Mouse (Mus musculus): ENCODE measurements around the gene Arid4a.

GRCm38 (mm10) chr12:71017242-71017571 lies 1.4 kb downstream of the Arid4a start:
- TF ChIP-seq CTCF (IDR thresholded peaks at IDR 0.05; ENCODE audit: low read depth, low read length) (no peak), TAL1 (conservative IDR thresholded peaks at IDR 0.05; ENCODE audit: low read depth, low read length) (no peak), POLR2AphosphoS5 (IDR thresholded peaks at IDR 0.05; ENCODE audit: insufficient replicate concordance, low read depth, low read length) (no peak), GATA1 (IDR thresholded peaks at IDR 0.05; ENCODE audit: borderline replicate concordance, low read length) (no peak), GATA2 (IDR thresholded peaks at IDR 0.05; ENCODE audit: borderline replicate concordance, low read depth, low read length) (no peak)

Data from G1E (cell line).